Mouse (Mus musculus) C2C12 (cell line): Measurements from ENCODE around the gene Stox2. TPM values are rescaled to one million over a fixed set of nuclear protein-coding genes. Genes with fewer than 3 reads are reported as not detected.

Experiments
- H3K27me3 ChIP-seq: one replicate; pipeline ENCODE4 v1.6.1; 2011; ENCODE audit not compliant: control insufficient read depth, insufficient read depth, insufficient read length
- H3K36me3 ChIP-seq: one replicate; pipeline ENCODE4 v1.6.1; 2011; ENCODE audit not compliant: control insufficient read depth, insufficient read depth
- H3K4me3 ChIP-seq: one replicate; pipeline ENCODE4 v1.5.1; 2011; ENCODE audit warnings: mild to moderate bottlenecking, control low read depth; ENCODE audit not compliant: poor library complexity, insufficient read depth, severe bottlenecking
- H3K79me2 ChIP-seq: one replicate; pipeline ENCODE4 v1.6.1; 2011; ENCODE audit not compliant: control insufficient read depth, insufficient read depth
- H3K79me3 ChIP-seq: one replicate; pipeline ENCODE4 v1.6.1; 2011; ENCODE audit warnings: low read depth, control low read depth
- H3ac ChIP-seq: one replicate; pipeline ENCODE3; 2011; ENCODE audit warnings: low read depth; ENCODE audit not compliant: control insufficient read depth, insufficient read length
- CEBPB ChIP-seq: IDR thresholded peaks from one replicate; pipeline ENCODE4 v1.6.1; 2011; ENCODE audit warnings: low read depth, mild to moderate bottlenecking, control low read depth, moderate library complexity
- CTCF ChIP-seq: IDR thresholded peaks from one replicate; pipeline ENCODE4 v1.5.1; 2011; ENCODE audit not compliant: control insufficient read depth, insufficient read depth, insufficient read length
- FOSL1 ChIP-seq: IDR thresholded peaks from one replicate; pipeline ENCODE4 v1.8.0; 2011; ENCODE audit warnings: mild to moderate bottlenecking, low read length; ENCODE audit not compliant: poor library complexity, insufficient read depth, severe bottlenecking
- MAX ChIP-seq: IDR thresholded peaks from one replicate; pipeline ENCODE4 v1.6.1; 2011; ENCODE audit warnings: mild to moderate bottlenecking, control low read depth
- MYOD1 ChIP-seq: IDR thresholded peaks from one replicate; pipeline ENCODE4 v1.6.1; 2011; ENCODE audit warnings: low read depth; ENCODE audit not compliant: control insufficient read depth, insufficient read length
- MYOG ChIP-seq: IDR thresholded peaks from one replicate; pipeline ENCODE4 v1.6.1; 2011; ENCODE audit not compliant: control insufficient read depth, insufficient read length; ENCODE audit errors: extremely low read depth
- USF1 ChIP-seq: IDR thresholded peaks from one replicate; pipeline ENCODE4 v1.6.1; 2011; ENCODE audit warnings: low read depth, mild to moderate bottlenecking, control low read depth, moderate library complexity
- polyA plus RNA-seq: library from polyadenylated mRNA; unstranded; fragments of >200 nt; fragmentation: generic; extraction: Trizol; gene quantifications from one replicate; pipeline ENCODE4 v1.2.1, GENCODE M21; 2012; ENCODE audit warnings: missing spikeins

The Stox2 gene
- polyA plus RNA-seq, 1 experiment, result 0.01 TPM

GRCm38 (mm10) chr8:47145258-47145657 lies 300.9 kb downstream of the Stox2 start:
- Histone ChIP-seq H3K4me3 (no peak overlapping the region), H3K79me3 (no peaks in the 10 kb centered on the region)

GRCm38 (mm10) chr8:47136047-47136446 lies 310.1 kb downstream of the Stox2 start:
- no peaks in the 10 kb centered on the region for H3K79me3 ChIP-seq
- no peaks in the 10 kb centered on the region for H3K36me3 ChIP-seq
- H3K4me3 ChIP-seq, result no peak overlapping the region
- no peaks in the 10 kb centered on the region for H3K79me2 ChIP-seq
- peaks cover 17% of the 10 kb centered on the region for H3K27me3 ChIP-seq
- H3ac ChIP-seq, result no peak overlapping the region
- TF ChIP-seq FOSL1, result no peak
- no peak for TF ChIP-seq MAX
- TF ChIP-seq MYOG, result no peak
- no peak for TF ChIP-seq CTCF
- no peak for TF ChIP-seq MYOD1
- no peak for TF ChIP-seq CEBPB
- TF ChIP-seq USF1, result no peak

More at GRCm38 (mm10) chr8:47145258-47145657, 300.9 kb downstream of the Stox2 start:
- no peak overlapping the region for H3ac ChIP-seq
- no peaks in the 10 kb centered on the region for H3K79me2 ChIP-seq
- no peak for TF ChIP-seq USF1
- TF ChIP-seq CTCF, result no peak
- no peak for TF ChIP-seq MYOG
- no peak for TF ChIP-seq MAX
- no peak for TF ChIP-seq CEBPB
- TF ChIP-seq FOSL1, result no peak
- TF ChIP-seq MYOD1, result no peak
- no peaks in the 10 kb centered on the region for H3K36me3 ChIP-seq
- H3K27me3 ChIP-seq, result no peaks in the 10 kb centered on the region

GRCm38 (mm10) chr8:47135586-47135985 lies 310.6 kb downstream of the Stox2 start:
- Histone ChIP-seq H3K79me2 (no peaks in the 10 kb centered on the region), H3ac (no peak overlapping the region), H3K36me3 (no peaks in the 10 kb centered on the region), H3K27me3 (peaks cover 17% of the 10 kb centered on the region), H3K79me3 (no peaks in the 10 kb centered on the region), H3K4me3 (no peak overlapping the region)
- no peak for TF ChIP-seq MYOD1
- TF ChIP-seq USF1, result no peak
- TF ChIP-seq MAX, result no peak
- no peak for TF ChIP-seq FOSL1
- no peak for TF ChIP-seq MYOG
- TF ChIP-seq CTCF, result no peak
- TF ChIP-seq CEBPB, result no peak

GRCm38 (mm10) chr8:47134736-47135135 lies 311.4 kb downstream of the Stox2 start:
- Histone ChIP-seq H3K27me3 (peaks cover 17% of the 10 kb centered on the region), H3K79me2 (no peaks in the 10 kb centered on the region), H3ac (no peak overlapping the region), H3K4me3 (no peak overlapping the region), H3K36me3 (no peaks in the 10 kb centered on the region), H3K79me3 (no peaks in the 10 kb centered on the region)
- TF ChIP-seq CEBPB, result no peak
- no peak for TF ChIP-seq MAX
- TF ChIP-seq USF1, result no peak
- TF ChIP-seq FOSL1, result no peak
- no peak for TF ChIP-seq MYOD1
- no peak for TF ChIP-seq MYOG
- TF ChIP-seq CTCF, result no peak

DNA sequence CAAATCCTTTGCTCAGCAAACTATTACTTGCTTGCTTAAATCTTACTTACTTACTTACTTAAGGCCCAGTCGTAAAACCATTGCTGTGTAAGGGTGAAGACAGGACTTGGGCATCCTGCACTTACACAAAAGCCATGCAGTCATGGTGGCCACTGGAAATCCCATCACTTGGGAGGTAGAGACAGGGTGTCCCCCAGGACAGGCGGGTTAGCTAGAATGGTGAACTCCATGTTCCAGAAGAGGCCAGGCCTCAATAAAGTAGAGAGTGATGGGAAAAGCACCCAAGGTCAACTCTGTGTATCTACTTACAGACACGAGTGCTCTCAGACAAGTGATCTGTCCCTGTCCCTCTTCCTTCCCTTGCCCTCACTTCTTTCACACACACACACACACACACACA lies 312.8 kb downstream of the Stox2 start:
- Histone ChIP-seq H3ac (no peak overlapping the region), H3K4me3 (no peak overlapping the region)

More for the DNA sequence above, 312.8 kb downstream of the Stox2 start:
- Histone ChIP-seq H3K27me3 (peaks cover 13% of the 10 kb centered on the region), H3K79me2 (no peaks in the 10 kb centered on the region), H3K79me3 (no peaks in the 10 kb centered on the region), H3K36me3 (no peaks in the 10 kb centered on the region)
- TF ChIP-seq CTCF (no peak), CEBPB (no peak), MYOG (no peak), MYOD1 (no peak), MAX (no peak), USF1 (no peak), FOSL1 (no peak)

Other genes starting within 250 kb of the Stox2 start
- gene Trappc11, start 87.1 kb upstream of the Stox2 start, polyA plus RNA-seq, result 10.8 TPM
- gene Rwdd4a, start 87.3 kb upstream of the Stox2 start, polyA plus RNA-seq, result 20.6 TPM
- gene Ing2, start 229.2 kb upstream of the Stox2 start, polyA plus RNA-seq, result 8.3 TPM